Mouse (Mus musculus): ENCODE measurements around the gene Gm20388.

DNA sequence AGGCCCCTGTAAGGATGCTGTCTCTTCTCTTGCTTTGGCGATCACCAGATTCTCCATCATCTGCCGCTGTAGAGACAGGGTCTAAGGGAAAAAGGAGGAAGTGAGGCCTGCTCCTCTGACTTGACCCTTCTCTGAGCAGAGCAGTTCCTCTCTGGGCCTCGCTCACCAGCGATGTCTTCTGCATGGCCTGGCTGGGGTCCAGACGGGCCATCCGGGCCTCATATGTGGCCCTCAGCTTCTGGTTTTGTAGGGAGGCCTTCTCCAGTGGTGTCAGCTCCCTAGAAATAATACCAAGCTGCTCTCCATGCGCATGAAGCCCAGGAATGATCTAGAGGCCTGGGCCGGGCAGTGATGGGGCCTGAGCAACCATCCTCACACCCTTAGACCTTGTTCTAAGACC is 3338.0 kb downstream of the Gm20388 start:
- TF ChIP-seq TAL1 (IDR thresholded peaks at IDR 0.05; ENCODE audit: low read length) (no peak), GATA1 (IDR thresholded peaks at IDR 0.05; ENCODE audit: low read length) (no peak)

Data from erythroblast, embryonic 14.5 days (primary cell).